Mouse (Mus musculus) CH12.LX (cell line): ENCODE results near the gene Apoa2. TPM values are rescaled to one million over a fixed set of nuclear protein-coding genes. Genes with fewer than 3 reads are reported as not detected.

Source experiments
- DNase-seq: peaks from one replicate; pipeline ENCODE4 v3.0.0-alpha.2; 2013; ENCODE audit errors: extremely low read depth
- H3K27ac ChIP-seq: 2 replicates; pipeline ENCODE4 v1.5.1; 2012; ENCODE audit warnings: low read depth, mild to moderate bottlenecking, control low read depth, moderate library complexity; ENCODE audit not compliant: insufficient read depth
- H3K27me3 ChIP-seq: replicated peaks from 2 replicates; pipeline ENCODE3; 2012; ENCODE audit warnings: inconsistent platforms
- H3K36me3 ChIP-seq, 2 experiments: replicated peaks in 1 of 2; 2 replicates each; pipeline versions ENCODE3 to v1.6.1; 2012; ENCODE audit warnings: inconsistent platforms in 1 of 2, low read length in 1 of 2, mild to moderate bottlenecking in 1 of 2, mixed read lengths in 1 of 2, moderate library complexity in 1 of 2; ENCODE audit not compliant: control insufficient read depth in 1 of 2, insufficient read depth in 1 of 2
- H3K4me1 ChIP-seq, 2 experiments: 2 replicates each; pipeline ENCODE4 v1.6.1; 2012; ENCODE audit warnings: inconsistent platforms in 1 of 2, moderate library complexity in 1 of 2; ENCODE audit not compliant: insufficient read depth in 2 of 2, control insufficient read depth in 1 of 2
- H3K4me2 ChIP-seq: 2 replicates; pipeline ENCODE4 v1.6.1; 2012; ENCODE audit warnings: low read depth, mild to moderate bottlenecking, control low read depth; ENCODE audit not compliant: poor library complexity, insufficient read depth, severe bottlenecking
- H3K4me3 ChIP-seq, 3 experiments: fragments of 150-350 bp in 1 of 3; sonication (generic) in 1 of 3; replicated peaks in 1 of 3; 2 replicates each; pipeline versions ENCODE3 to v1.5.1; 2011 to 2012; ENCODE audit warnings: low read depth in 2 of 3, low read length in 2 of 3, mild to moderate bottlenecking in 2 of 3, moderate library complexity in 2 of 3, control low read depth in 1 of 3, improper control_type of control experiment in 1 of 3, inconsistent platforms in 1 of 3, mixed read lengths in 1 of 3; ENCODE audit not compliant: poor library complexity in 1 of 3
- H3K79me2 ChIP-seq: replicated peaks from 2 replicates; pipeline ENCODE4 v1.6.1; 2012; ENCODE audit warnings: mild to moderate bottlenecking, moderate library complexity; ENCODE audit not compliant: control insufficient read depth, poor library complexity, insufficient read depth, severe bottlenecking; ENCODE audit errors: extremely low read depth
- H3K9ac ChIP-seq: 2 replicates; pipeline ENCODE4 v1.6.1; 2012; ENCODE audit warnings: low read depth, mild to moderate bottlenecking, control low read depth, moderate library complexity; ENCODE audit not compliant: insufficient read depth
- H3K9me3 ChIP-seq: replicated peaks from 2 replicates; pipeline ENCODE3; 2012; ENCODE audit warnings: low read length, inconsistent platforms, mixed read lengths
- JUN ChIP-seq: IDR thresholded peaks from 2 replicates; pipeline ENCODE4 v1.6.1; 2011; ENCODE audit warnings: low read depth, mild to moderate bottlenecking, low read length, improper control_type of control experiment, moderate library complexity; ENCODE audit not compliant: insufficient read depth
- JUND ChIP-seq: conservative IDR thresholded peaks from 2 replicates; pipeline ENCODE4 v1.6.1; 2011; ENCODE audit warnings: low read depth, low read length, improper control_type of control experiment
- KAT2A ChIP-seq: IDR thresholded peaks from 2 replicates; pipeline ENCODE4 v1.6.1; 2012; ENCODE audit warnings: low read length, improper control_type of control experiment, inconsistent platforms; ENCODE audit not compliant: insufficient replicate concordance
- MEF2A ChIP-seq: IDR thresholded peaks from 2 replicates; pipeline ENCODE4 v1.6.1; 2014; ENCODE audit warnings: low read depth, mild to moderate bottlenecking, inconsistent platforms, low read length, improper control_type of control experiment, borderline replicate concordance
- MXI1 ChIP-seq: IDR thresholded peaks from 2 replicates; pipeline ENCODE4 v1.6.1; 2011; ENCODE audit warnings: mild to moderate bottlenecking, low read depth, low read length, improper control_type of control experiment
- NELFE ChIP-seq: IDR thresholded peaks from 2 replicates; pipeline ENCODE4 v1.6.1; 2011; ENCODE audit warnings: low read depth, low read length, improper control_type of control experiment
- RCOR1 ChIP-seq: conservative IDR thresholded peaks from 2 replicates; pipeline ENCODE4 v1.6.1; 2012; ENCODE audit warnings: low read depth, mild to moderate bottlenecking, inconsistent platforms, low read length, improper control_type of control experiment
- SIN3A ChIP-seq: IDR thresholded peaks from 2 replicates; pipeline ENCODE4 v1.6.1; 2012; ENCODE audit warnings: low read length, improper control_type of control experiment, inconsistent platforms
- TCF12 ChIP-seq: IDR thresholded peaks from 2 replicates; pipeline ENCODE4 v1.6.1; 2014; ENCODE audit warnings: low read depth, mild to moderate bottlenecking, inconsistent platforms, low read length, improper control_type of control experiment
- UBTF ChIP-seq: IDR thresholded peaks from 2 replicates; pipeline ENCODE4 v1.6.1; 2012; ENCODE audit warnings: low read depth, mild to moderate bottlenecking, inconsistent platforms, low read length, improper control_type of control experiment, moderate library complexity
- ZC3H11A ChIP-seq: IDR thresholded peaks from 2 replicates; pipeline ENCODE4 v1.6.1; 2012; ENCODE audit warnings: low read depth, mild to moderate bottlenecking, inconsistent platforms, low read length, improper control_type of control experiment
- ZNF384 ChIP-seq: IDR thresholded peaks from 2 replicates; pipeline ENCODE4 v1.6.1; 2012; ENCODE audit warnings: low read depth, low read length, improper control_type of control experiment, inconsistent platforms
- dilution Hi-C: fragments of 300-500 bp; cut with MboI; formaldehyde crosslinking; loops from 2 replicates; pipeline ENCODE4 v1.14.3; 2020; ENCODE audit warnings: low sequenced_read_pairs; ENCODE audit not compliant: extremely low pct_unique_long_range_greater_than_20kb, extremely low pct_ligation_motif_present
- in situ Hi-C: fragments of 300-500 bp; cut with MboI; formaldehyde crosslinking; loops from 3 replicates; pipeline ENCODE4 v1.14.3; 2019; ENCODE audit warnings: low sequenced_read_pairs, low pct_ligation_motif_present, low pct_unique_long_range_greater_than_20kb, mixed read lengths
- polyA plus RNA-seq: library from polyadenylated mRNA; unstranded; fragments of >175 nt; gene quantifications from 2 replicates; pipeline ENCODE4 v1.2.1, GENCODE M21; 2012; ENCODE audit warnings: low read depth; ENCODE audit not compliant: insufficient read length
- total RNA-seq, 2 experiments: library from RNA; depleted of rRNA; stranded (reverse); fragments of 300-350 nt in 1 of 2; fragments of >200 nt in 1 of 2; gene quantifications; 2 replicates each; pipeline ENCODE4 v1.2.3; 2012 to 2014

Apoa2 gene
- total and polyA plus RNA-seq, 3 experiments = 3.0 to 5.3 (median 3.1) TPM

GRCm38 (mm10) chr1:171271622-171272021, 46.8 kb downstream of the Apoa2 start:
- H3K9ac ChIP-seq = no peak overlapping the region
- no peak for DNase-seq
- no peaks in the 10 kb centered on the region for H3K9me3 ChIP-seq
- H3K4me1 ChIP-seq = peaks cover 0 to 26% of the 10 kb centered on the region in 2 experiments; a peak in 2 of 4 replicates
- TF ChIP-seq MXI1 (no peak), JUN (no peak), SIN3A (no peak)
- no peak overlapping the region for H3K4me3 ChIP-seq
- H3K36me3 ChIP-seq = peaks cover 39 to 50% of the 10 kb centered on the region in 2 experiments
- dilution Hi-C loops (no loop called here), in situ Hi-C loops (no loop called here)
- H3K79me2 ChIP-seq = no peaks in the 10 kb centered on the region
- no peaks in the 10 kb centered on the region for H3K27me3 ChIP-seq
- no peak overlapping the region for H3K27ac ChIP-seq
- no peak overlapping the region for H3K4me2 ChIP-seq

GRCm38 (mm10) chr1:171272086-171272485, 47.2 kb downstream of the Apoa2 start:
- H3K4me3 ChIP-seq = no peak overlapping the region
- H3K9ac ChIP-seq = no peak overlapping the region

GRCm38 (mm10) chr1:171274171-171274570, 49.3 kb downstream of the Apoa2 start:
- Histone ChIP-seq H3K4me3 (no peak overlapping the region), H3K27me3 (no peaks in the 10 kb centered on the region), H3K9me3 (no peaks in the 10 kb centered on the region), H3K4me2 (no peak overlapping the region), H3K9ac (no peak overlapping the region), H3K27ac (no peak overlapping the region), H3K79me2 (no peaks in the 10 kb centered on the region), H3K4me1 (peaks cover 0 to 26% of the 10 kb centered on the region in 2 experiments; a peak in 2 of 4 replicates), H3K36me3 (peaks cover 57 to 75% of the 10 kb centered on the region in 2 experiments)
- no peak for DNase-seq
- TF ChIP-seq NELFE (no peak), ZNF384 (no peak), UBTF (no peak)
- dilution Hi-C loops = no loop called here
- in situ Hi-C loops = no loop called here

More at GRCm38 (mm10) chr1:171272086-171272485, 47.2 kb downstream of the Apoa2 start:
- peaks cover 44 to 54% of the 10 kb centered on the region in 2 experiments for H3K36me3 ChIP-seq
- H3K9me3 ChIP-seq = no peaks in the 10 kb centered on the region
- DNase-seq = no peak
- no peak overlapping the region for H3K4me2 ChIP-seq
- peaks cover 0 to 26% of the 10 kb centered on the region in 2 experiments; a peak in 2 of 4 replicates for H3K4me1 ChIP-seq
- H3K27ac ChIP-seq = no peak overlapping the region
- dilution Hi-C loops = no loop called here
- in situ Hi-C loops = no loop called here
- no peaks in the 10 kb centered on the region for H3K27me3 ChIP-seq
- TF ChIP-seq JUND (no peak), TCF12 (no peak), RCOR1 (no peak), MEF2A (no peak), ZC3H11A (no peak), KAT2A (no peak)
- no peaks in the 10 kb centered on the region for H3K79me2 ChIP-seq
